Mouse (Mus musculus) hindbrain, embryonic 15.5 days (tissue): ENCODE data around the gene Npb. TPM values are rescaled to one million over a fixed set of nuclear protein-coding genes. Genes with fewer than 3 reads are reported as not detected.

Experiments
- ATAC-seq: fragments of 200-750 bp; cut with Nextera tagmentation; 2 replicates; pipeline ENCODE4 v1.8.0; 2017; ENCODE audit warnings: low read depth, moderate number of reproducible peaks, moderate TSS enrichment; ENCODE audit not compliant: low FRiP score
- H3K27ac ChIP-seq: fragments of 300-500 bp; sonication (generic); replicated peaks from 2 replicates; pipeline ENCODE4 v1.5.1; 2015; ENCODE audit warnings: mild to moderate bottlenecking, inconsistent platforms
- H3K27me3 ChIP-seq: fragments of 300-500 bp; sonication (generic); 2 replicates; pipeline ENCODE4 v1.6.1; 2015; ENCODE audit warnings: control low read depth, inconsistent platforms
- H3K36me3 ChIP-seq: fragments of 300-500 bp; sonication (generic); 2 replicates; pipeline ENCODE4 v1.6.1; 2015; ENCODE audit warnings: control low read depth, inconsistent platforms
- H3K4me1 ChIP-seq: fragments of 300-500 bp; sonication (generic); replicated peaks from 2 replicates; pipeline ENCODE4 v1.6.1; 2015; ENCODE audit warnings: control low read depth, inconsistent platforms
- H3K4me2 ChIP-seq: fragments of 300-500 bp; sonication (generic); 2 replicates; pipeline ENCODE4 v1.6.1; 2015; ENCODE audit warnings: moderate library complexity, mild to moderate bottlenecking, inconsistent platforms
- H3K4me3 ChIP-seq: fragments of 300-500 bp; sonication (generic); 2 replicates; pipeline ENCODE4 v1.5.1; 2015; ENCODE audit warnings: mild to moderate bottlenecking, inconsistent platforms
- H3K9ac ChIP-seq: fragments of 300-500 bp; sonication (generic); 2 replicates; pipeline ENCODE4 v1.6.1; 2015; ENCODE audit warnings: inconsistent platforms
- H3K9me3 ChIP-seq: fragments of 300-500 bp; sonication (generic); 2 replicates; pipeline ENCODE4 v1.6.1; 2016; ENCODE audit warnings: control low read depth, inconsistent platforms
- WGBS: fragments of 180-500 bp; shearing (Covaris S2); methylation state at CpG from one replicate; pipeline ENCODE4 v1.1.7; 2015; 5-methylcytosine and 5-hydroxymethylcytosine counted together
- polyA plus RNA-seq: library from polyadenylated mRNA; unstranded; fragments of >200 nt; fragmentation: Nextera tagmentation; extraction: Ambion mirVana; gene quantifications from 2 replicates; pipeline ENCODE4 v1.2.1, GENCODE M21; 2015

Gene Npb
- polyA plus RNA-seq, 1 experiment from 2014 or later: 0.71 TPM

DNA sequence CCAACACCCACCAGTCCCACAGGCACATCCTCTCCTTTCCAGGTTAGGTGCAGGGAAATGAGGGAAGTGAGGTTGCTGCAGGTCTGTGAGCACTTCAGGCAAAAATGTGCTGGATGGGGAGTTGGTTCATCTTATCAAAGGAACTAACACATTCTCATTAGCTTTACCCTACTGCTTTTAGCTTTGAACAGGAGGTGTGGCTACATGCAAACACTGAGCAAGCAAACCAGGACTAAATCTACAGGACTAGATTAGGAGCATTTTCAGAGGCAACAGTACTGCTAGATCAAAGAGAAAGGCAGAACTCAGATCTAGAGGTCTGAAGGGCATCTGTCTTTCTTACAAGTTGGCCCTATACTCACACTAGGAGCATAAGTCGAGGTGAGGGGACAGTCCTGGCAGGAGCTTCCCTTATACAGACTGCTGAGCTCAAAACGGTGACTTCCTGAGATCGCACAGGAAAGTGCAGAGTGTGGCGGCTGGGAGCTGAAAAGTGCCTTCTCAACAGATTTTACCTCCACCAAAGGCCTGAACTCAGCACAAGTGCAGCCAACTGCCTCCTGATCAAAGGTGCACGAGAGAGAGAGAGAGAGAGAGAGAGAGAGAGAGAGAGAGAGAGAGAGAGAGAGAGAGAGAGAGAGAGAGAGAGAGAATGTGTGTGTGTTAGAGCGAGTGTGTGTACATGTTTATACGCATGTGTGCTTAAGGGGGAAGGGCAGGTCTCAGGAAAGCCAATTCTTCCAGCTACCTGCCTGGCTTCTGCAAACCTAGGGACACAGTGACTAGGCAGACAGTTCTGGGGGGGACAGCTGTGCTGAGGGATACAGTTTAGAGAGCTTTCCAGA is 22.8 kb downstream of the Npb start:
- Histone ChIP-seq H3K4me3 (peak overlapping the region; percentile 77; the same call in 1 of the 2 replicates), H3K4me2 (peak overlapping the region; percentile 87), H3K27ac (peak overlapping the region; percentile 63; the same call in 1 of the 2 replicates), H3K4me1 (peaks cover 39% of the 10 kb centered on the region), H3K27me3 (no peaks in the 10 kb centered on the region), H3K9ac (peak overlapping the region; percentile 29; the same call in 1 of the 2 replicates), H3K9me3 (no peaks in the 10 kb centered on the region), H3K36me3 (peaks cover 13% of the 10 kb centered on the region)
- 37% methylated on average over 7 of the region's 7 CpGs for WGBS
- ATAC-seq: no peak

DNA sequence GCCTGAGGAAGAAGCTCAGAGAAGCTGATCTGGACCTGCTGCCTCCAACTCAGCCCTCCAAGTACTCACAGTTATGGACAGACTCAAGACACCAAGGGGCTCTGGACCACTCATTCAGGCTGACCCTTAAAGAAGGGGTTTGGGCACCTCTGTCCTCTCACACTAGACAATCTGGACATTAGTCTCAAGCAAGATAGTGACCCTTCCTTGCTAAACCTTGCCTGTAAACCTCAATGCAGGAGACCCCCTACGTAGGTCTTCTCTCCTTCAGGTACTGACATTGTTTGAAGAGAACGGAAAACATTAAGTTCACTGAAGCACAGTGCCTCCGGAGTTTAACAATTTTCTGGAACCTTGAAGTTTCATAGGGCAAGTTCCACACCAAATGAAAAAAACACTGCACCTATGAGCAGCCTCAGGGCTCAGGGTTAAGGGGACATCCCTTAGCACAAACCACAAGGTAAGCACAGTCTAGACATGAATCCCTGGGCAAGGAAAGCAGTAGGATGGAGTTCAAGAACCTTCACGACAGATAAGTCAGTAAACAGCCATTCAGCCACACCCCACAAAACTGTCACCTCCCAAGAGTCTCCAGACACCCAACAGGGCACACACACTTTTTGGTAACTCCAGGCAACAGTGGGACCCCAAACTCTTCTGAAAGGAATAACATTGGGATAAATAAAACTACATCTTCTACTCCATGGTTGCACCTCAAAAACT is 23.6 kb downstream of the Npb start:
- Histone ChIP-seq H3K27ac (0 out of 2 replicates have a peak overlapping the region, but pooled peaks have one; percentile 87), H3K4me3 (peak overlapping the region; percentile 77), H3K9ac (peak overlapping the region; percentile 78), H3K36me3 (peaks cover 13% of the 10 kb centered on the region), H3K27me3 (no peaks in the 10 kb centered on the region), H3K4me1 (peaks cover 39% of the 10 kb centered on the region), H3K4me2 (peak overlapping the region; percentile 87), H3K9me3 (no peaks in the 10 kb centered on the region)
- no peak for ATAC-seq
- 57% methylated on average over 4 of the region's 4 CpGs for WGBS

DNA sequence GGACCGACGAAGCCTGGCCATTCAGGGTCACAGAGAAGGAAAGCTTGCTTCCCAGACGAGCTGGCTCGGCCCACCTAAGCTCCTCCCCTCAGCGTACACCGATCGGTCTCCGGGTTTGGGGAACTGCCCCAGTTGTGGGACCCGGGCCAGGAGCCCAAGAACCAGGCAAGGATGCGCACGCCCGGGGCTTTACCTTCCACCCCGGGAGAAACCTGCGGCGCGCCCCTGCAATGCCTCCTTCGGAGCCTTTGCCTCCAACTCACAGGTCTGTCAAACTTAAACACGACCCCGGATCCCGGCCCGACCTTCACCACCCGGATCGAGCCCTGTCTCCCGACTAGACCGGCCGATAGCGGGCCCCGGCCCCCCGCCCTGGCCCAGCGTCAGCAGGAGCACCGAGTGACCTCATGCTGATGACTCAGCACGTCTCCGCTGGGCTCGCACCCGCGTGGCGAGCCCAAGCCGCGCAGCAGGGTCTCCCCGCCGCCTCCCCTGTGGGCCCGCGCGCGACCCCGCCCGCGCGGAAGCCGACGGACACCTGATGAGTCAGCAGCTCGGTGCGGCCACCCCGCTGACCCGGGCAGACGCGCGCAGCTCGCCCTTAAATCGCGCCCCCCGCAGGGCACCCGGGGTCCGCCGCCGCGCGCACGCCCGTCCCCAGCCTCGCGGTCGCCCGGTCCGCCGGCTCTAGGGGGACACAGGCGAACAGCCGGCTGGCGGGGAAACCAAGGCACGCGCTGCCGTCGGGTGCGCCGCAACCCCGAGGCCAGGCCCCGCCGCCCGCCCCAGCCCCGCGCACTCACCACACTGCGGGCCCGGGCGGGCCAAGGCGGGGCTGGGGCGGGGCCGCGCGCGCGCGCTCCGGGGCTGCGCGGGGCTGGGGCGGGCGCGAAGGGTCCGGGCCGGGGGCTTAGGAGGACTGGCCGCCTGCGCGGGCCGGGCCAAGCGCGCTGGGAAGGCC is 24.6 kb downstream of the Npb start:
- Histone ChIP-seq H3K9ac (peak overlapping the region; percentile 78), H3K4me2 (peak overlapping the region; percentile 87), H3K36me3 (peaks cover 9% of the 10 kb centered on the region), H3K4me1 (peaks cover 39% of the 10 kb centered on the region), H3K9me3 (no peaks in the 10 kb centered on the region), H3K27me3 (no peaks in the 10 kb centered on the region), H3K4me3 (peak overlapping the region; percentile 77), H3K27ac (peak overlapping the region; percentile 87)
- under 1% methylated on average over 108 of the region's 116 CpGs for WGBS
- ATAC-seq: peak; percentile 80

DNA sequence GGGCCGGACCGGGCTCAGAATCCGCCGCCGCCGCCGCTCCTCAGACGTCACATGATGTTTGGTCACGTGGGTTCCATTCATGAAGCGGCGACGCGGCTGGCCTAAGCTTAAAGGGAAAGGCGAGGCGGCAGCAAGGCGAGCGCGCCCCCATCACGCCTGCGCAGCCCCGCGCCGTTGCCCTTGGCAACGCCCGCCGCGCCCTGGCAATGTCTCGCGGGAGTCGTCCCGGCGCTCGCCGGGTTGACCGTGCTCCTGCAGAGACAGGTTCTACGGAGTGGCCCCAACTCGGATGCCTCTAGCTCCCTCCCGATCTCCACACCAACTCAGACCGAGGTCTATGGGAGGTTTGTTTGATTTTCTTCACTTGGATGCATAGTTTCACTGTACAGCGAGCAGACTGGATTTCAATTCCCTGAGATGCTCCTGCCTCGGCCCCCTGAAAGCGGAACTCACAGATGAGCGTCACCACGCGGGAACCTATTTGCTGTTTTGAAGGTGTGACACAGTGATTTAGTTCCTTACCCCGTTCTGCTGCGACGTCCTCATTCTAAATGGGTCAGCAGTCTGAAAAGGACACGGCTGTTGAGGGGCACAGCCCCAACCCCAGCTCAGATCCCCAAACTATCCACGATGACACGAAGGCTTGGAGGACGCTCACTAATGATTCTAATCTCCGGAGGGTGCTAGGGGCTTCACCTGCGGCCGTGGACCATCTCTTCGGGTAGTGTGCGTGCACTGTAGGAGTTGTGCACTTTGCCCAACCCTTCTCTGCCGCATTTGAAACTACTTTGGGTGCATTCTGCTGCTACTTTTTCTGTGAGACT is 25.5 kb downstream of the Npb start, which contains the start of gene Mafg:
TSS of gene Mafg (minus strand) at position 81 of the 824 bp plus-strand sequence.
- Histone ChIP-seq H3K4me1 (peaks cover 39% of the 10 kb centered on the region), H3K9me3 (no peaks in the 10 kb centered on the region), H3K9ac (peak within 1 kb of the TSS; percentile 78), H3K36me3 (peaks cover 6% of the 10 kb centered on the region), H3K4me2 (peak within 1 kb of the TSS; percentile 87), H3K27ac (peak within 1 kb of the TSS; percentile 87), H3K4me3 (peak within 1 kb of the TSS; percentile 77), H3K27me3 (no peaks in the 10 kb centered on the region)
- WGBS: 14% methylated on average over 45 of the region's 58 CpGs
- peak; percentile 93 for ATAC-seq

DNA sequence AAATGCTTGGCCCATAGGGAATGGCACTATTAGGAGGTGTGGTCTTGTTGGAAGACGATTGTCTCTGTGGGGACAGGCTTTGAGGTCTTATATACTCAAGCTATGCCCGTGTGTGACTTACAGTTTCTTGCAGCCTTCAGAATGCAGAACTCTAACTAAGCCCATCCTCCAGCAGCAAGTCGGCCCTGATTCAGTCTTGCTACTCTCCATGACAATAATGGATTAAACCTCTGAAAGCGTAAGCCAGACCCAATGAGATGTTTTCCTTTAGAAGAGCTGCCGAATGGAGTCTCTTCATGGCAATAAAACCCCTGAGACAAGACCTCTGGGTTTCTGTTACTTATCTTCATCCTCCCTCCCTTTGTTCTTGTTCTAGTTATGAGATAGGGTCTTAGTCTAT is 26.5 kb downstream of the Npb start:
- H3K9ac ChIP-seq: no peak overlapping the region
- no peak overlapping the region for H3K4me2 ChIP-seq
- ATAC-seq: no peak
- no peaks in the 10 kb centered on the region for H3K9me3 ChIP-seq
- H3K4me1 ChIP-seq: peaks cover 32% of the 10 kb centered on the region
- H3K27ac ChIP-seq: no peak overlapping the region
- H3K4me3 ChIP-seq: no peak overlapping the region
- H3K36me3 ChIP-seq: no peaks in the 10 kb centered on the region
- no peaks in the 10 kb centered on the region for H3K27me3 ChIP-seq
- WGBS: 76% methylated on average over 5 of the region's 5 CpGs

DNA sequence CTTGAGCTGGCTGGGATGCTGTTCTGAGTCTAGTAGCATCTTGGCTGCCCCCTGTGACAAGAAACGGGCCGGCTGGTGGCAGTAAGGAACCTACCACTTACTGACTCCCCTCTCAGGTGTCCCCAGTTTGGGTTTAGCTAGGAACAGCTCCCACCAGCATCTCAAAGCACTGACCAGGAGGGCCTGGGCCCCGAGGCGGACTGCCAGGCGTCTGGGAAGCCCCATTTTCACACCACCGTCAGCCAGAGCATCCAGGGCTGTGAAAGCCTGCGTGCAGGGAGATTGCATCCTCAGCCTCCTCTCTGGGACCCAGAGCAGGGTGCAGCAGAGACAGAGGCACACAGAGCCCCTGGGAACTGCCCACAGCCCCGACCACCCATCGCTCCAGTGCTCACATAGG is 33.0 kb downstream of the Npb start:
- H3K4me3 ChIP-seq: no peak overlapping the region
- H3K27ac ChIP-seq: no peak overlapping the region
- peaks cover 14% of the 10 kb centered on the region for H3K4me1 ChIP-seq
- no peak overlapping the region for H3K4me2 ChIP-seq
- no peaks in the 10 kb centered on the region for H3K27me3 ChIP-seq
- no peaks in the 10 kb centered on the region for H3K9me3 ChIP-seq
- no peaks in the 10 kb centered on the region for H3K36me3 ChIP-seq
- no peak overlapping the region for H3K9ac ChIP-seq
- 65% methylated on average over 9 of the region's 9 CpGs for WGBS
- ATAC-seq: no peak

DNA sequence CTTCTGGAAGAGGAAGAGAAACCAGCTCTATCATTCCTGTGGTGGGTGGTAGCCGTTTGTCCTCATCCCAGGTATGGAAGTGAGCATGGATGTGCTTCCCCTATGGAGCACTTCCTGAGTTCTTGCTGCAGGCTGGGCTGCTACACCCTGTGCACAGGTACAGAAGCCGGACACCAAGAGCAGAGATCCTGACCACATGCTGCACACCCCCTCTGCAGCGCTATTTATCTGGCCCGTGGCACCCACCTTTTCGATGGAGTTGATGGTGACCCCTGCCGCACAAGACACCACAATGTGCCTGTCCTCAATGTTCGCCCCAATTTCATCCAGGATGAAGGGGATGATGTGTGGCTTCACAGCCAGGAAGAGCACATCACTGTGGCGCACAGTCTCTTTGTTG is 33.6 kb downstream of the Npb start:
- Histone ChIP-seq H3K27me3 (no peaks in the 10 kb centered on the region; the same call in 1 of the 2 replicates), H3K9ac (no peak overlapping the region), H3K4me2 (no peak overlapping the region), H3K36me3 (no peaks in the 10 kb centered on the region), H3K4me1 (peaks cover 14% of the 10 kb centered on the region), H3K4me3 (no peak overlapping the region), H3K9me3 (no peaks in the 10 kb centered on the region), H3K27ac (no peak overlapping the region)
- WGBS: 92% methylated on average over 8 of the region's 8 CpGs
- ATAC-seq: no peak

DNA sequence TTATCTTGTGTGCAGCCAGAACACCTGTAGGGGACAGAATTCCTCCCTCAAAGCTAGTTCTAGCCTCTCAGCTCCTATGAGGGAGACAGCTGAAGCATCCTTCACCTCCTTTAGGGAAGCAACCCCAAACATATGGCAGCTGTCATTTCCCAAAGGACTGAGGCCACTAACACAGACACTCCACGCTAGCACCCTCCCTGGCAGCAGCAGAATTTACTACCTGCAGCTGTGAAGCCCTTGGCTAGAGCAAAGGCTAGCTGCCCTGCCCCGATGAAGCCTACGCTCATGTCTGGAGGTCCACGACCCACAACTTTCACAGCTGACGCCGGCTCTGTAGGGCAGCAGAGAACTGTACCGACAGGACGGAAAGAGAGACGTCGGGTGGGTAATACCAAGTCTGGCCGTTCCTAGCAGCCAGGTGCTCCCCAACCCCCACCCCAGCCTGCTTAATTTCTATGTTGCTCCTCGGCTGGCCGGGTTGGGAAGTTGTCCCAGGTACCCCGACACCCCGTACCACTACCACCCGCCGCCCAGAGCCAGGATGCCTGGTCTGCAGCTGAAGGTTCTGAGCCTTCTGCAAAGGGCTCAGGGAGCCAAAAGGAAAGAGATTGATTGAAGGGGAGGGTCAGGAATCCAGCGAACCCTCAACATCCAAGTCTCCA is 34.8 kb downstream of the Npb start:
- Histone ChIP-seq H3K27me3 (no peaks in the 10 kb centered on the region; the same call in 1 of the 2 replicates), H3K27ac (peak overlapping the region; percentile 60), H3K4me3 (peak overlapping the region; percentile 59), H3K4me2 (peak overlapping the region; percentile 95), H3K9ac (peak overlapping the region; percentile 77), H3K4me1 (peaks cover 18% of the 10 kb centered on the region), H3K9me3 (no peaks in the 10 kb centered on the region), H3K36me3 (no peaks in the 10 kb centered on the region)
- ATAC-seq: peak; percentile 79
- under 1% methylated on average over 18 of the region's 18 CpGs for WGBS

DNA sequence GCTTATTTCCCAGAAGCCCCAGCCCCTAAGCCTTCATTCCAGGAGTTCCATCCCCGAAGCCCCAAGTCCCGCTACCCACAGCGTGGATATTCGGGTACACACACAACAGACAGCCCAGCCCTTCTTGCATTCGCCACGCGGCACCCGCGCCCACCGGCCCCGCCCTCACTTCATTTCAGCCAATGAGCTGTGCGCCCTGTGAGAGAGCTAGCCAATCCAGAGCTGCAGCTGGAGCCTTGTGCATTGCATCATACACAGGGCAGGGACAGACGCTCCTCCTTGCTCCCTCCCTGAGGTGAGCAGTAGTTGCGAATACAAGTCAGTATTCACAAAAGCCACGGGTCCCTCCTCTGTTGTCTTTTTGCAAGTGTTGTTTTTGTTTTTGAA is 35.3 kb downstream of the Npb start, which contains the start of gene Pycr1:
TSS of gene Pycr1 (minus strand) at position 169 of the 387 bp plus-strand sequence.
- WGBS: under 1% methylated on average over 15 of the region's 15 CpGs
- H3K4me2 ChIP-seq: peak within 1 kb of the TSS; percentile 95
- H3K4me1 ChIP-seq: peaks cover 21% of the 10 kb centered on the region
- no peaks in the 10 kb centered on the region; the same call in 1 of the 2 replicates for H3K27me3 ChIP-seq
- H3K27ac ChIP-seq: peak within 1 kb of the TSS; percentile 60
- H3K4me3 ChIP-seq: peak within 1 kb of the TSS; percentile 59
- ATAC-seq: peak; percentile 98
- peak within 1 kb of the TSS; percentile 77 for H3K9ac ChIP-seq
- no peaks in the 10 kb centered on the region for H3K9me3 ChIP-seq
- H3K36me3 ChIP-seq: no peaks in the 10 kb centered on the region
